Mouse (Mus musculus): Measurements from ENCODE around the gene Alx1. TPM values are rescaled to one million over a fixed set of nuclear protein-coding genes. Genes with fewer than 3 reads are reported as not detected.

Alx1 gene
- total RNA-seq (2015), result not detected in 2 replicates
- total RNA-seq (2017), result not detected in 2 replicates

- ATAC-seq (ENCODE audit: poor library complexity, severe bottlenecking), result no peak
Observed at GRCm38 (mm10) chr10:103029730-103030490, at the start of gene Alx1. TSS of gene Alx1 (minus strand) at chr10:103030215.

- ATAC-seq (ENCODE audit: poor library complexity, severe bottlenecking), result no peak
Observed at GRCm38 (mm10) chr10:103049593-103049992, 19.6 kb upstream of the Alx1 start.

DNA sequence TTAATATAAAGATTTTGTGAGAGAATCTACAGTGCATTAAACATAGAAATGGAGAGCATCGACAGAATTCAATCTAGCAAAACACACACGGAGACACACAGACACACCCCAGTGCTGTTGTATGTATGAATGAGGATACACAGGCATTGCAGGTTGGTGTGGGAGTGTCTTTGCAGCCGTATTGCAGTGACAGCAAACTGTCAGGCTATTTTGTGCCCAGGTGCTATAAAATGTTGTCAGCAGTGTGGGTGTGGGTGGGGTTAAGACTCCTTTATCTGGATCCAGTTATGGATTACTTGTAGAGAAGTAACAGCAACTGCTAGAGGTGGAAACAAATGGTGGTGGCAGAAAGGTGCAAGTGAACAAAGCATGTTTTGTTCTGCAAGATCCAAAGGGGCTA lies 16.6 kb upstream of the Alx1 start:
- no peak for ATAC-seq (ENCODE audit: poor library complexity, severe bottlenecking)

DNA sequence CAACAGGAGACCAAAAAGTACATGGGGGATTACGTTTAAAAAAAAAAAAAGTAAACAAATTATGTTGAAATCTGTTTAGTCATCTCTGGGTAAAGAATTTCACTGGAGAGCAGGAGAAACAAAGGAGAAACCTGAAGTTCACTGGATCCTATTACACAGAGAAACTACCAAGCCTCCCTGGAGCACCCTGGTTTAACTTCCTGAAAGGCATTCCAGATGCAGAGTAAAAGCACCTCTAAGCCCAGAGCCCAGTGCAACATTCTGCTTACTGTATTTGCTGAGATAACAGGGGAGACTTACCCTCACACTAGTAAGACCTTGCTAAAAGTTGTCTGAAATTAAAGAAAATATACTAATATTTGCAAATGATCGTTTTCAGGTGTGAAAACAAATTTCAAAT lies 15.0 kb upstream of the Alx1 start:
- no peak for ATAC-seq (ENCODE audit: poor library complexity, severe bottlenecking)

GRCm38 (mm10) chr10:103035002-103035640 lies 5.1 kb upstream of the Alx1 start:
- ATAC-seq (ENCODE audit: poor library complexity, severe bottlenecking), result no peak

DNA sequence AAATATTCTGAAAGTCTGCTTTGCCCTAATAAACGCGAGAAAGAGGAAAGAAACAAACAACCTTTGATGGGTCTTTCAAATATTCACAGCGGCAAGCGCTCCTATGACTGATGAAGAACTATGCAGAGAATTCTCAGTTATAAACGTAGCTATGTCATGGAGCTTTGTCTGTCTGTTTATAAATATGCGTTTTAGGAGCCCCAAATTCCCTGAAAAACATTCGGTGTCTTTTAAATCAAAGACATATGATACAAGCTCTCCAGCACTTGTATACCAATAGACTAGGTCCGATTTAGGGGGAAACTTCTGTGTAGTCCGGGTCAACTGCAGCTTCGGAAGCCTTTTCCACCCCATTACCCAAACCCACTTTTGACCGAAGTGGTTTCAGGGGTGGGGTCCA lies 916 bp upstream of the Alx1 start:
- no peak for ATAC-seq (ENCODE audit: poor library complexity, severe bottlenecking)

DNA sequence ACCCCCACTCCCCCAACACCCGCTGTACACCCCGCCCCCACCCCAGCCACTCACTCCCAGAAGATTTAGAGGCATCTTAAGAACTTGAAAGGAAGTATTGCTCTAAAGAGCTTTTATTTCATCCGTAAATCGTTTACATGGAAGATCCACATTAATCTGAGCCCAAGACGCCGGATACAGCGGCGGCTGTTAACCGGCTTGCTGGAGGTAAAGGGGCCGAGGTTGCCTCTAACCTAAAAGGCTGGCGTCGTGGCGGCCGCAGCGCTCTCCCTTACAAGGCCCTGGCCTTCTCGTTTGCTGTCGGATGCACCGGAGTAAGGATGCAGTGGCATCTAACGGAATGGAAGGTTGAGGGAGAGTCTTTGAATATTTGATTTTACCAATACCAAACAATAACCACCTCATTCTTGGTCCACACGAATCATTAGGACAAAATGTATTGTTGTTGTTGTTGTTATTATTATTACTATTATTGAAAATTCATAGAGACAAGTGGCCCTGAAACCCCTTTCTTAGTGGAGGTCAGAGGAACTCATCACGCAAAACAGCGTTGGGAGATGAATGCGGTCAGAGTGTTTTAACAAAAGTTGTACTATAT lies 784 bp downstream of the Alx1 start:
- ATAC-seq (ENCODE audit: poor library complexity, severe bottlenecking), result no peak

DNA sequence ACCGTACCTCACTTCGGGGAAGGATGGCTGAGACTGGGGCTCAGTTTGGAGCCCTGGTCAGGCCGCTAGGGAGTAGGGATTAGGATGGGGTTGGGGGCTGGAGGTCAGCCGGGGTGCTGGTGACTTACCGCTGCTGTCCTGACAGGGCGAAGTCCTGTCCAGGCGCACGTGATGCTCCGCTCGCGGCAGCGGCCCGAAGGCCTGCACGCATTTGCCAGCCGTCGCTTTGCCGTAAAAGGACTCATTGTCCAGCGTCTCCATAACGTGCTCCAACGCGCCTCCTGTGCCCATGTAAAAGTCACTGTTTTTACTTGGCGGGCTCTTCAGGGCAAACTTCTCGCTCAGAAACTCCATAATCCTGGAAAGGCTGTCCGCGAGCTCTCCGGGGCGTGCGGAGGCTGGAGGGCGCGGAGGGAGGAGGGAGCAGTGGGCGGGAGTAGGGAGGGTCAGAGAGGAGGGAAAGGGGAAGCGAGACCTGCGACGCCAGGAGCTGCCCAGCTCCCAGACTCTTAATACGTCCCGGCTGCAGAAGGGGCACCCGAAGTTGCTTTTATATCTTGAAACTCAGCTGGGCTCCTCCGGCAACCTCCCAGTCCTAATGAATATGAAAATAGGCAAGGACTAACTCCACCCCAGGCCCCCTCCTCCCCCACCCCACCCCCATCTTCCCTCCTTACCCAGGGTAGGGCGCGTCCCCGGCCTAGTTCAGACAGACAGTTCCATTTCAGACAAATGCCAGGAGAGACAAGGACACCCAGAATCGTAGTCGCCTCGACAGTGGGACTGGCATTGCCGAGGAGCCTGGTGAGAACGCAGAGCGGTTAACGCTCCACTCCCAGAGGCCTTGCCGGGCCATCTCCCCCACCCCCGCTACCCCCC lies 1.5 kb downstream of the Alx1 start:
- peak; percentile 87 for ATAC-seq (ENCODE audit: poor library complexity, severe bottlenecking)

DNA sequence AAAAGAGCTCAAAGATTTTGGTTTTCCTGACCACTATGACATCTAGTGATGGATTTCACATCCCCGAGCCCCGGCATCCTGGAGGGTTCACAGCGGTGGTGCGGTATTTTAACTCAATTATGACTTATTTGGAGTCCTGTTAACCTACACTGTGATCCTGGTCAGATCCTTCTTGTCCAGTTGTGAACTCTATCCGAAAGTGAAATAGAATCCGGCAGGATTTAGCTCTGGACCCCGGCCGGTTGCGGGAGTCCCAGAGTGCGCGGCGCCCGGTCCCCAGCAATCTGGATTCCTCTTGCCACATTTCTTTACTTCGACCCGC lies 2.1 kb downstream of the Alx1 start:
- peak; percentile 4; the same call in 1 of the 2 replicates for ATAC-seq (ENCODE audit: poor library complexity, severe bottlenecking)

DNA sequence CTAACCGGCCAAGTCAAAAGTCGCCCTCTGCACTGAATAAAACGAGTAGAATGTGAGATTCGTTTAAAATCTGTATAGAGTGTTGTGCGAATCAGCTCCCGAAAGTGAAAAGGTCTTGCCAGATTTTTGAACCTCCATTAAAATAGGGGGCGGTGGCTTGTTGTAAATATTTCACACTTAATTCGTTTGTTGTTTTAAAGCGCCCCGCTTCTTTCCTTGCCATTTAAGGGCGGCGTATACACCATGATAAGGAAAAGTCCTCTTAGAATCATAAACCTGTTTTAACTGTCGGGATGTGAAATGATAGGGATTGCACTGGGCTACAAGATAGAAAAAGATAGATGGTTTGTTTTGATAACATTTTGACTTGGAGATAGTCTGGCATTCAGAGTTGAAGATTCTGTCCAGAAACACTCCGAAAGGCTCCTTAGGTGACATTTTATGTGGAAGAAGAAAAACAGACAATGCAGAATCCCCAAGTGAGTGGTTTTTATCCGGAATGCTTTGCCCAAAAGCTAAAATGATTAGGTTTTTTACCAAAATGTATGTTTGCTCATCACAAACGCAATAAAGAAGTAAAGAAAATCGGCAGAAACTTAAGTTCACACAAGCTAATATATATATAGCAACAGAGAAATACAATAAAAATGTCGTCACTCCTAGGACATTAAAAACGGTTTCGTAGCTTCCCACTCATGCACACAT lies 2.6 kb downstream of the Alx1 start:
- ATAC-seq (ENCODE audit: poor library complexity, severe bottlenecking), result no peak

DNA sequence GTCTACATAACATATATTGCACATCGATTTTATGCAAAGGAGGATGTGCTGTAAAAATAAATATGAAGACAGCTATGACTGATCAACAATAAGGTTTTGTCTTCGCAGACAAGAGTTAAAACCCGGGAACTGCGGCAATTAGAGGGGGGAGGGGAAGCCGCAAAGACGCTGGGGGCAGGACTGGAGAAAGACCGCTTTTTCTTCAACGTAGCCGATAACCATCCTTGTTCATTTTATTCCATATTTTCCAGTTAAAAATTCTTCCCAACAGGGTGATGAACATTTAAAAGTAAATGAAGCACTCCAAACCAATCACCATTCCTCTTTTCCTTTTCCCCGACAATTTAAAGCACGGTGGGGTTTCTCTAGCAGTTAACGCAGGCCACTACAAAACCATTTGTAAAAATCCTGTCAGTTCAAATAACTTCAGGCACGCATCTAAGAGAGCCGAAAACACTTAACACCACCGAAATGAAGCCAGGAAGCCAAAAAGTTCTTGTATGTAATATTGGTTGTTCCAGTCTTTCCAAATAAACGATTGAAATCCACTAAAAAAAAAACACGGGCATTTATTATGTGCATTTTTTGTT lies 3.3 kb downstream of the Alx1 start:
- ATAC-seq (ENCODE audit: poor library complexity, severe bottlenecking), result no peak

- no peak for ATAC-seq (ENCODE audit: poor library complexity, severe bottlenecking)
Observed at GRCm38 (mm10) chr10:103002556-103002955, 27.5 kb downstream of the Alx1 start.

DNA sequence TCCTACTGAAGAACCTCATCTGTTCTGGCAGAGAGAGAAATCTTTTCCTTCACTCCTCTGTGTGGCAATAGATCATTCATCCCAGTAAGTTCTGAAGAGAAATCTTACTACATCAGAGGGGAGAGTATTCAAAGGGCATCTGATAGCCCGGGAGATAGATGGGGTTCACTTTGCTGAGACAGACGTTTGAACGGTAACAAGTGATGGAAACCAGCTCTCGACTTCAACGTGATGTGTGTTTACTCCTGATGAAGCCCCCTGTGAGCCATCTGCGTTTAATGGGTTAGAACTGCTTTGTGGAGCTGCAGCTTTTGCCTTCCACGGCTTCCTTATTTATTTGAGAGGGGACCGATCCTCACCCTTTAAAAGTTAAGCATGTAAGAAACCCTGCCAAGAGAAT lies 29.1 kb downstream of the Alx1 start:
- no peak for ATAC-seq (ENCODE audit: poor library complexity, severe bottlenecking)

DNA sequence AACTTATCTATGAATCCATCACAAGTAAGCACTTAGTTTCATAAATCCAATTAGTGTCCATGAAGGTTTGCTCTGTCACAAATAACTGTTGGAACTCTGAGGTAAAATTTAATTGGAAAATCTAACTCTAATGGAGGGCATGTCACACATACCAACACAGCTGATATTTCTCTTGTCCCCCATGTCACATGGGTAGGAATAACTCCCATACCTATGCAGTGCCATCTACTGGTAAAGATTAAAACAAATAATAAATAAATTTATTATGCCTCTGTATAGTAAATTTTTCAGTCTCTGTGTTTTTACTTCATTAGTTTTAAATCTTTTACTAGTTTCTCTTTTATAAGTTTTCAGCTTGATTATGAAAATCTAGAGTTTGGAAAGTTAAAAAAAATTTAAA lies 30.4 kb downstream of the Alx1 start:
- no peak for ATAC-seq (ENCODE audit: poor library complexity, severe bottlenecking)

GRCm38 (mm10) chr10:102975106-102975505 lies 54.9 kb downstream of the Alx1 start:
- no peak for ATAC-seq (ENCODE audit: poor library complexity, severe bottlenecking)

DNA sequence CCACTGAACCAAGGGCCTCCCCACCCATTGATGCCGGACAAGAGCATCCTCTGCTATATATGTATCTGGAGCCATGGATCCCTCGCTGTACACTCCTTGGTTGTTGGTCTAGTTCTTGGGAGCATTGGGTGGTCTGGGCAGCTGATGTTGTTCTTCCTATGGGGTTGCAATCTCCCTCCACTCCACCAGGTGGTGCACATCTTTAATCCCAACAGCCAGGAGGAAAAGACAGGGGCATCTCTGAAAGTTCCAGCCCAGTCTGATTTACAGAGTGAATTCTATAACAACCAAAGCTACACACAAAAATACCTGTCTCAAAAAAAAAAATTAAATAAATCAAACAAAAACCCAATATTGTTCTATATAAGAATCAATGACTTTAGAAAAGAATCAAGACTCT lies 70.4 kb downstream of the Alx1 start:
- ATAC-seq (ENCODE audit: poor library complexity, severe bottlenecking), result no peak

Measured in megakaryocyte, adult 5-6 weeks (primary cell).